In genomic region chr16:30439841-30440240, GRCm38 (mm10) we compare ENCODE assay signal across 29 mouse cellular contexts. TPM values are rescaled to one million over a fixed set of nuclear protein-coding genes. Genes with fewer than 3 reads are reported as not detected.
DNase-seq lines count a peak whose midpoint lies in the region; ATAC-seq and TF ChIP-seq lines count a peak whose summit lies in the region.
"Had no signal": no experiment of that assay in that cellular context is flagged by ENCODE, and none has a peak within 500 bp of the region (broad histone marks: within the 10 kb centered on the region; RNA-seq: fewer than 3 reads in every experiment).

No protein-coding gene starts in this region.

- H3K9me3 ChIP-seq in heart, embryonic 12.5 days (replicated peaks), result no peaks in the 10 kb centered on the region
- no peaks in the 10 kb centered on the region for H3K9me3 ChIP-seq in liver, postnatal 0 days (ENCODE audit: low read length)
- H3K9me3 ChIP-seq in liver, embryonic 12.5 days (replicated peaks), result no peaks in the 10 kb centered on the region
- H3K9me3 ChIP-seq: G1E; hindbrain, embryonic 10.5 days; hindbrain, embryonic 15.5 days; limb, embryonic 10.5 days; limb, embryonic 15.5 days; midbrain, embryonic 10.5 days; midbrain, embryonic 15.5 days; stomach, embryonic 15.5 days had no signal

- no peaks in the 10 kb centered on the region for H3K27me3 ChIP-seq in heart, embryonic 12.5 days (replicated peaks)
- H3K27me3 ChIP-seq in liver, postnatal 0 days (ENCODE audit: insufficient read depth, low read length), result no peaks in the 10 kb centered on the region
- H3K27me3 ChIP-seq in liver, embryonic 12.5 days (replicated peaks), result peaks cover 8% of the 10 kb centered on the region; the same call in 1 of the 2 replicates
- H3K27me3 ChIP-seq: CH12.LX; hindbrain, embryonic 15.5 days; limb, embryonic 15.5 days; midbrain, embryonic 15.5 days; stomach, embryonic 15.5 days had no signal

- no peaks in the 10 kb centered on the region for H3K36me3 ChIP-seq in heart, embryonic 12.5 days
- H3K36me3 ChIP-seq in liver, postnatal 0 days (replicated peaks; ENCODE audit: insufficient read depth, low read length), result no peaks in the 10 kb centered on the region
- H3K36me3 ChIP-seq in liver, embryonic 12.5 days, result no peaks in the 10 kb centered on the region
- H3K36me3 ChIP-seq: G1E; hindbrain, embryonic 10.5 days; hindbrain, embryonic 15.5 days; limb, embryonic 10.5 days; limb, embryonic 15.5 days; midbrain, embryonic 10.5 days; midbrain, embryonic 15.5 days; stomach, embryonic 15.5 days had no signal

- TF ChIP-seq CTCF in liver, postnatal 0 days (IDR thresholded peaks at IDR 0.05; ENCODE audit: low read depth), result no peak

- 27% methylated on average over 5 of the region's 5 CpGs for WGBS in heart, embryonic 12.5 days
- 76% methylated on average over 5 of the region's 5 CpGs for WGBS in liver, postnatal 0 days (ENCODE audit: insufficient replicate concordance)
- WGBS in liver, embryonic 12.5 days (ENCODE audit: insufficient replicate concordance), result 66% methylated on average over 5 of the region's 5 CpGs

- peak overlapping the region; percentile 53; the same call in 1 of the 2 replicates for H3K27ac ChIP-seq in heart, embryonic 12.5 days (ENCODE audit: poor library complexity, severe bottlenecking)
- no peak overlapping the region for H3K27ac ChIP-seq in liver, postnatal 0 days (ENCODE audit: low read depth)
- no peak overlapping the region for H3K27ac ChIP-seq in liver, embryonic 12.5 days
- H3K27ac ChIP-seq: hindbrain, embryonic 10.5 days; hindbrain, embryonic 15.5 days; kidney, postnatal 0 days; limb, embryonic 10.5 days; limb, embryonic 15.5 days; liver, embryonic 14.5 days; midbrain, embryonic 10.5 days; midbrain, embryonic 15.5 days; stomach, embryonic 15.5 days had no signal

- H3K9ac ChIP-seq in heart, embryonic 12.5 days, result 0 out of 2 replicates have a peak overlapping the region, but pooled peaks have one; percentile 1
- H3K9ac ChIP-seq in liver, postnatal 0 days (replicated peaks), result no peak overlapping the region
- H3K9ac ChIP-seq in liver, embryonic 12.5 days, result no peak overlapping the region
- H3K9ac ChIP-seq: hindbrain, embryonic 15.5 days; limb, embryonic 15.5 days; liver, embryonic 14.5 days; lung, embryonic 14.5 days; midbrain, embryonic 15.5 days; stomach, embryonic 15.5 days had no signal

- no peak for DNase-seq in heart, postnatal 4 days
- DNase-seq in liver, postnatal 0 days, result peak; percentile 6
- DNase-seq in R1 (ENCODE audit: low read depth, low spot score), result peak; percentile 39
- DNase-seq in kidney, postnatal 14 days, result no peak
- DNase-seq in gastrocnemius, postnatal 10 days, result no peak
- DNase-seq: B cell, adult 2 months; cerebellum, adult 18-20 months; cerebellum, postnatal 10 days; gastrocnemius, postnatal 25 days; kidney, adult 8-10 months; layer of hippocampus, adult 9-11 months; lung, embryonic 14.5 days; right cerebral cortex, postnatal 25 days had no signal

- no peak for TF ChIP-seq EP300 in liver, postnatal 0 days (IDR thresholded peaks at IDR 0.05; ENCODE audit: low read depth)

- no peak overlapping the region for H3K4me2 ChIP-seq in heart, embryonic 12.5 days
- no peak overlapping the region for H3K4me2 ChIP-seq in liver, postnatal 0 days (ENCODE audit: low read depth, low read length)
- no peak overlapping the region for H3K4me2 ChIP-seq in liver, embryonic 12.5 days
- H3K4me2 ChIP-seq: hindbrain, embryonic 15.5 days; limb, embryonic 15.5 days; lung, embryonic 14.5 days; midbrain, embryonic 15.5 days; stomach, embryonic 15.5 days had no signal

- H3K4me3 ChIP-seq in heart, embryonic 12.5 days, result no peak overlapping the region
- H3K4me3 ChIP-seq in liver, postnatal 0 days (ENCODE audit: low read depth, low read length), result no peak overlapping the region
- H3K4me3 ChIP-seq in liver, embryonic 12.5 days, result no peak overlapping the region
- H3K4me3 ChIP-seq: hindbrain, embryonic 10.5 days; hindbrain, embryonic 15.5 days; limb, embryonic 10.5 days; limb, embryonic 15.5 days; midbrain, embryonic 10.5 days; midbrain, embryonic 15.5 days; stomach, embryonic 15.5 days had no signal

- peaks cover 36% of the 10 kb centered on the region for H3K4me1 ChIP-seq in heart, embryonic 12.5 days (replicated peaks)
- H3K4me1 ChIP-seq in liver, postnatal 0 days (ENCODE audit: insufficient read depth), result peaks cover 6% of the 10 kb centered on the region
- H3K4me1 ChIP-seq in liver, embryonic 12.5 days, result 0 out of 2 replicates have a peak, but pooled peaks cover 7% of the 10 kb centered on the region
- H3K4me1 ChIP-seq: hindbrain, embryonic 15.5 days; midbrain, embryonic 15.5 days; stomach, embryonic 15.5 days had no signal

- peak; percentile 78 for ATAC-seq in heart, embryonic 12.5 days (ENCODE audit: insufficient number of reproducible peaks, low FRiP score)
- ATAC-seq in liver, postnatal 0 days, result no peak
- no peak for ATAC-seq in liver, embryonic 12.5 days
- ATAC-seq: activated CD4-positive, CD25-positive, alpha-beta regulatory T cell, adult 4 months; forebrain, embryonic 14.5 days; inflammation-experienced regulatory T-cells, adult 6 months; midbrain, embryonic 15.5 days had no signal

RNA-seq across cellular contexts. Expression of gene Atp13a3, which starts 34.1 kb away (rescaled TPM):
- 17.6 and 17.8 TPM in 2 replicates for polyA plus RNA-seq in heart, embryonic 12.5 days (2016; fragmentation: Nextera tagmentation; extraction: Ambion mirVana)
- total RNA-seq in heart, postnatal 4 days (2021), result 10 to 100 TPM; 71.0 to 78.3 TPM
- 9.0 and 9.9 TPM in 2 replicates for polyA plus RNA-seq in liver, postnatal 0 days (2015; fragmentation: Nextera tagmentation; extraction: Ambion mirVana)
- polyA plus RNA-seq in liver, embryonic 12.5 days (2016; fragmentation: Nextera tagmentation; extraction: Ambion mirVana), result 17.7 and 18.5 TPM in 2 replicates
- total RNA-seq in gastrocnemius, postnatal 10 days (2021), result 100 to 1,000 TPM; 109 to 112 TPM

Comparison
In these comparisons a context has a peak if more than half of its experiments do, and no peak if none do; other contexts are left out.
1. DNase-seq: peak in liver, postnatal 0 days (single experiment) and R1 (single experiment); none in heart, postnatal 4 days (single experiment), kidney, postnatal 14 days (single experiment) and gastrocnemius, postnatal 10 days (single experiment).